Mouse (Mus musculus): ENCODE measurements at regions not wholly inside any gene's neighbourhood (a gene's known extent, or its start where the extent isn't known, plus 50 kb on each side); places are given as distances from the start of the nearest gene placed in this dataset.

- DNase-seq (ENCODE audit: low read depth, low spot score) = peak; percentile 35
Measured at GRCm38 (mm10) chr15:64434502-64434901, 374.2 kb upstream of the Fam49b start.

GRCm38 (mm10) chr15:64434908-64435307 lies 374.6 kb upstream of the Fam49b start:
- no peak for DNase-seq (ENCODE audit: low read depth, low spot score)

GRCm38 (mm10) chr15:64445076-64445475 lies 372.4 kb upstream of the Gm21798 start:
- no peak for DNase-seq (ENCODE audit: low read depth, low spot score)

- DNase-seq (ENCODE audit: low read depth, low spot score) = no peak
Measured at GRCm38 (mm10) chr15:64446411-64447072, 371.0 kb upstream of the Gm21798 start.

- DNase-seq (ENCODE audit: low read depth, low spot score) = no peak
Measured at GRCm38 (mm10) chr15:64447239-64447952, 370.1 kb upstream of the Gm21798 start.

GRCm38 (mm10) chr15:64448581-64449140 lies 368.8 kb upstream of the Gm21798 start:
- no peak for DNase-seq (ENCODE audit: low read depth, low spot score)

GRCm38 (mm10) chr15:64470743-64471142 lies 346.8 kb upstream of the Gm21798 start:
- DNase-seq (ENCODE audit: low read depth, low spot score) = no peak

GRCm38 (mm10) chr15:64471597-64471996 lies 345.9 kb upstream of the Gm21798 start:
- no peak for DNase-seq (ENCODE audit: low read depth, low spot score)

GRCm38 (mm10) chr15:64474236-64474635 lies 343.3 kb upstream of the Gm21798 start:
- DNase-seq (ENCODE audit: low read depth, low spot score) = no peak

- no peak for DNase-seq (ENCODE audit: low read depth, low spot score)
Measured at GRCm38 (mm10) chr15:64477131-64477530, 340.4 kb upstream of the Gm21798 start.

GRCm38 (mm10) chr15:64480625-64481024 lies 336.9 kb upstream of the Gm21798 start:
- no peak for DNase-seq (ENCODE audit: low read depth, low spot score)

- no peak for DNase-seq (ENCODE audit: low read depth, low spot score)
Measured at GRCm38 (mm10) chr15:64481226-64481625, 336.3 kb upstream of the Gm21798 start.

- no peak for DNase-seq (ENCODE audit: low read depth, low spot score)
Measured at GRCm38 (mm10) chr15:64482960-64483359, 334.5 kb upstream of the Gm21798 start.

- DNase-seq (ENCODE audit: low read depth, low spot score) = no peak
Measured at GRCm38 (mm10) chr15:64487801-64488200, 329.7 kb upstream of the Gm21798 start.

- DNase-seq (ENCODE audit: low read depth, low spot score) = no peak
Measured at GRCm38 (mm10) chr15:64500783-64501182, 316.7 kb upstream of the Gm21798 start.

GRCm38 (mm10) chr15:64501479-64501878 lies 316.0 kb upstream of the Gm21798 start:
- no peak for DNase-seq (ENCODE audit: low read depth, low spot score)

- no peak for DNase-seq (ENCODE audit: low read depth, low spot score)
Measured at GRCm38 (mm10) chr15:64504751-64505150, 312.7 kb upstream of the Gm21798 start.

- no peak for DNase-seq (ENCODE audit: low read depth, low spot score)
Measured at GRCm38 (mm10) chr15:64510649-64511048, 306.8 kb upstream of the Gm21798 start.

GRCm38 (mm10) chr15:64511176-64511575 lies 306.3 kb upstream of the Gm21798 start:
- DNase-seq (ENCODE audit: low read depth, low spot score) = no peak

GRCm38 (mm10) chr15:64512615-64513014 lies 304.9 kb upstream of the Gm21798 start:
- no peak for DNase-seq (ENCODE audit: low read depth, low spot score)

- DNase-seq (ENCODE audit: low read depth, low spot score) = no peak
Measured at GRCm38 (mm10) chr15:64513501-64514097, 303.9 kb upstream of the Gm21798 start.

GRCm38 (mm10) chr15:64515179-64515578 lies 302.3 kb upstream of the Gm21798 start:
- no peak for DNase-seq (ENCODE audit: low read depth, low spot score)
